Mouse (Mus musculus) right cerebral cortex, postnatal 4 days (tissue): ENCODE data around the gene Brinp2.

ENCODE experiments used
- DNase-seq: peaks from one replicate; pipeline ENCODE4 v3.0.0-alpha.2; 2022

Gene Brinp2

GRCm38 (mm10) chr1:158285198-158285597 is 70.9 kb downstream of the Brinp2 start:
- DNase-seq: no peak

- no peak for DNase-seq
Observed at GRCm38 (mm10) chr1:158283869-158284268, 72.3 kb downstream of the Brinp2 start.

GRCm38 (mm10) chr1:158272058-158272457 is 84.1 kb downstream of the Brinp2 start:
- no peak for DNase-seq

GRCm38 (mm10) chr1:158267020-158267571 is 89.0 kb downstream of the Brinp2 start:
- DNase-seq: peak; percentile 70

- no peak for DNase-seq
Observed at GRCm38 (mm10) chr1:158266293-158267019, 89.7 kb downstream of the Brinp2 start.

- no peak for DNase-seq
Observed at GRCm38 (mm10) chr1:158259516-158260235, 96.5 kb downstream of the Brinp2 start.

- no peak for DNase-seq
Observed at GRCm38 (mm10) chr1:158258685-158259292, 97.3 kb downstream of the Brinp2 start.

- no peak for DNase-seq
Observed at GRCm38 (mm10) chr1:158255912-158256680, 100.0 kb downstream of the Brinp2 start.

GRCm38 (mm10) chr1:158252682-158253222 is 103.4 kb downstream of the Brinp2 start:
- DNase-seq: no peak

- no peak for DNase-seq
Observed at GRCm38 (mm10) chr1:158248266-158248665, 107.9 kb downstream of the Brinp2 start.

GRCm38 (mm10) chr1:158246476-158247153 is 109.5 kb downstream of the Brinp2 start:
- DNase-seq: no peak

GRCm38 (mm10) chr1:158245486-158245885 is 110.6 kb downstream of the Brinp2 start:
- no peak for DNase-seq

GRCm38 (mm10) chr1:158244016-158244415 is 112.1 kb downstream of the Brinp2 start:
- no peak for DNase-seq

GRCm38 (mm10) chr1:158241848-158242556 is 114.1 kb downstream of the Brinp2 start:
- DNase-seq: no peak

- DNase-seq: no peak
Observed at GRCm38 (mm10) chr1:158239841-158240240, 116.3 kb downstream of the Brinp2 start.

GRCm38 (mm10) chr1:158238722-158239121 is 117.4 kb downstream of the Brinp2 start:
- no peak for DNase-seq

- DNase-seq: no peak
Observed at GRCm38 (mm10) chr1:158228687-158229224, 127.4 kb downstream of the Brinp2 start.

- no peak for DNase-seq
Observed at GRCm38 (mm10) chr1:158227239-158227638, 128.9 kb downstream of the Brinp2 start.

GRCm38 (mm10) chr1:158226689-158227088 is 129.4 kb downstream of the Brinp2 start:
- no peak for DNase-seq

GRCm38 (mm10) chr1:158221048-158221447 is 135.1 kb downstream of the Brinp2 start:
- DNase-seq: no peak

- DNase-seq: no peak
Observed at GRCm38 (mm10) chr1:158220148-158220547, 136.0 kb downstream of the Brinp2 start.
